Mouse (Mus musculus): ENCODE results near the gene Gnai3. TPM values are rescaled to one million over a fixed set of nuclear protein-coding genes. Genes with fewer than 3 reads are reported as not detected.

The Gnai3 gene
- total and polyA plus RNA-seq, 3 experiments, result 7.5 to 18.1 (median 16.5) TPM

- TF ChIP-seq POLR2A (IDR thresholded peaks at IDR 0.05; ENCODE audit: insufficient read depth, low read depth, low read length) (no peak), CTCF (IDR thresholded peaks at IDR 0.05) (no peak), EP300 (IDR thresholded peaks at IDR 0.05; ENCODE audit: insufficient read depth, low read depth, low read length) (no peak)
- Histone ChIP-seq H3K27me3 (ENCODE audit: control insufficient read depth, insufficient read depth, low read length) (no peaks in the 10 kb centered on the region), H3K27ac (no peak overlapping the region), H3K4me3 (no peak overlapping the region), H3K9ac (ENCODE audit: low read depth, low read length) (no peak overlapping the region), H3K36me3 (ENCODE audit: control insufficient read depth, insufficient read depth, low read length) (no peaks in the 10 kb centered on the region), H3K79me2 (replicated peaks; ENCODE audit: control insufficient read depth, insufficient read depth, low read length) (no peaks in the 10 kb centered on the region), H3K4me1 (ENCODE audit: control insufficient read depth, insufficient read depth, low read length) (no peaks in the 10 kb centered on the region)
- intact Hi-C loops (cut with DNase I), result no loop called here
- DNase-seq, result no peak
- 83% methylated on average over 8 of the region's 8 CpGs for WGBS
These were observed 48.3 kb downstream of the Gnai3 start for GRCm38 (mm10) chr3:108097656-108098055.

- no peak for DNase-seq
- Histone ChIP-seq H3K9ac (ENCODE audit: low read depth, low read length) (no peak overlapping the region), H3K36me3 (ENCODE audit: control insufficient read depth, insufficient read depth, low read length) (no peaks in the 10 kb centered on the region), H3K27me3 (ENCODE audit: control insufficient read depth, insufficient read depth, low read length) (no peaks in the 10 kb centered on the region), H3K79me2 (replicated peaks; ENCODE audit: control insufficient read depth, insufficient read depth, low read length) (no peaks in the 10 kb centered on the region), H3K4me1 (ENCODE audit: control insufficient read depth, insufficient read depth, low read length) (no peaks in the 10 kb centered on the region), H3K4me3 (no peak overlapping the region), H3K27ac (no peak overlapping the region)
- intact Hi-C loops (cut with DNase I), result no loop called here
- no peak for TF ChIP-seq CTCF (IDR thresholded peaks at IDR 0.05)
- no peak for TF ChIP-seq POLR2A (IDR thresholded peaks at IDR 0.05; ENCODE audit: insufficient read depth, low read depth, low read length)
- TF ChIP-seq EP300 (IDR thresholded peaks at IDR 0.05; ENCODE audit: insufficient read depth, low read depth, low read length), result no peak
- WGBS, result 64% methylated on average over 10 of the region's 10 CpGs
These were observed 49.2 kb downstream of the Gnai3 start for GRCm38 (mm10) chr3:108096726-108097125.

GRCm38 (mm10) chr3:108096226-108096625, 49.7 kb downstream of the Gnai3 start:
- WGBS, result 34% methylated on average over 8 of the region's 8 CpGs
- no peak overlapping the region for H3K27ac ChIP-seq
- no peaks in the 10 kb centered on the region for H3K36me3 ChIP-seq (ENCODE audit: control insufficient read depth, insufficient read depth, low read length)
- H3K9ac ChIP-seq (ENCODE audit: low read depth, low read length), result no peak overlapping the region
- no peak for DNase-seq
- no peaks in the 10 kb centered on the region for H3K27me3 ChIP-seq (ENCODE audit: control insufficient read depth, insufficient read depth, low read length)
- no peak overlapping the region for H3K4me3 ChIP-seq
- H3K4me1 ChIP-seq (ENCODE audit: control insufficient read depth, insufficient read depth, low read length), result no peaks in the 10 kb centered on the region
- H3K79me2 ChIP-seq (replicated peaks; ENCODE audit: control insufficient read depth, insufficient read depth, low read length), result no peaks in the 10 kb centered on the region
- no peak for TF ChIP-seq POLR2A (IDR thresholded peaks at IDR 0.05; ENCODE audit: insufficient read depth, low read depth, low read length)
- no peak for TF ChIP-seq EP300 (IDR thresholded peaks at IDR 0.05; ENCODE audit: insufficient read depth, low read depth, low read length)
- no peak for TF ChIP-seq CTCF (IDR thresholded peaks at IDR 0.05)
- intact Hi-C loops (cut with DNase I), result no loop called here

- no peaks in the 10 kb centered on the region for H3K79me2 ChIP-seq (replicated peaks; ENCODE audit: control insufficient read depth, insufficient read depth, low read length)
- no peaks in the 10 kb centered on the region for H3K27me3 ChIP-seq (ENCODE audit: control insufficient read depth, insufficient read depth, low read length)
- H3K4me1 ChIP-seq (ENCODE audit: control insufficient read depth, insufficient read depth, low read length), result no peaks in the 10 kb centered on the region
- no peak overlapping the region for H3K4me3 ChIP-seq
- no peak overlapping the region for H3K27ac ChIP-seq
- intact Hi-C loops (cut with DNase I), result no loop called here
- no peak for DNase-seq
- H3K9ac ChIP-seq (ENCODE audit: low read depth, low read length), result no peak overlapping the region
- TF ChIP-seq EP300 (IDR thresholded peaks at IDR 0.05; ENCODE audit: insufficient read depth, low read depth, low read length) (no peak), CTCF (IDR thresholded peaks at IDR 0.05) (no peak), POLR2A (IDR thresholded peaks at IDR 0.05; ENCODE audit: insufficient read depth, low read depth, low read length) (no peak)
- no peaks in the 10 kb centered on the region for H3K36me3 ChIP-seq (ENCODE audit: control insufficient read depth, insufficient read depth, low read length)
- 96% methylated on average over 12 of the region's 12 CpGs for WGBS
These were observed 50.8 kb downstream of the Gnai3 start for GRCm38 (mm10) chr3:108094976-108095760.

GRCm38 (mm10) chr3:108094146-108094545, 51.8 kb downstream of the Gnai3 start:
- Histone ChIP-seq H3K27ac (no peak overlapping the region), H3K4me1 (ENCODE audit: control insufficient read depth, insufficient read depth, low read length) (no peaks in the 10 kb centered on the region), H3K36me3 (ENCODE audit: control insufficient read depth, insufficient read depth, low read length) (no peaks in the 10 kb centered on the region), H3K4me3 (no peak overlapping the region), H3K79me2 (replicated peaks; ENCODE audit: control insufficient read depth, insufficient read depth, low read length) (no peaks in the 10 kb centered on the region), H3K9ac (ENCODE audit: low read depth, low read length) (no peak overlapping the region), H3K27me3 (ENCODE audit: control insufficient read depth, insufficient read depth, low read length) (no peaks in the 10 kb centered on the region)
- no peak for DNase-seq
- intact Hi-C loops (cut with DNase I), result no loop called here
- no peak for TF ChIP-seq EP300 (IDR thresholded peaks at IDR 0.05; ENCODE audit: insufficient read depth, low read depth, low read length)
- 55% methylated on average over 1 of the region's 1 CpGs for WGBS

GRCm38 (mm10) chr3:108093306-108093705, 52.6 kb downstream of the Gnai3 start:
- no peak overlapping the region for H3K9ac ChIP-seq (ENCODE audit: low read depth, low read length)
- H3K4me3 ChIP-seq, result no peak overlapping the region
- intact Hi-C loops (cut with DNase I), result no loop called here
- no peak overlapping the region for H3K27ac ChIP-seq
- H3K36me3 ChIP-seq (ENCODE audit: control insufficient read depth, insufficient read depth, low read length), result no peaks in the 10 kb centered on the region
- TF ChIP-seq POLR2A (IDR thresholded peaks at IDR 0.05; ENCODE audit: insufficient read depth, low read depth, low read length) (no peak), CTCF (IDR thresholded peaks at IDR 0.05) (no peak), EP300 (IDR thresholded peaks at IDR 0.05; ENCODE audit: insufficient read depth, low read depth, low read length) (no peak)
- H3K79me2 ChIP-seq (replicated peaks; ENCODE audit: control insufficient read depth, insufficient read depth, low read length), result no peaks in the 10 kb centered on the region
- 55% methylated on average over 6 of the region's 6 CpGs for WGBS
- no peaks in the 10 kb centered on the region for H3K27me3 ChIP-seq (ENCODE audit: control insufficient read depth, insufficient read depth, low read length)
- H3K4me1 ChIP-seq (ENCODE audit: control insufficient read depth, insufficient read depth, low read length), result no peaks in the 10 kb centered on the region
- DNase-seq, result no peak

Data from heart, adult 2 months (tissue).